Mouse (Mus musculus) heart, postnatal 0 days (tissue): ENCODE data around the gene Arhgap4.

Experiments used
- CTCF ChIP-seq: IDR thresholded peaks from 2 replicates; pipeline ENCODE4 v1.5.1; 2016; ENCODE audit warnings: antibody characterized with exemption, control low read depth, low read depth
- EP300 ChIP-seq: IDR thresholded peaks from 2 replicates; pipeline ENCODE4 v1.6.1; 2016; ENCODE audit warnings: antibody characterized with exemption, low read depth

GRCm38 (mm10) chrX:73881463-73881862, 40.2 kb downstream of the Arhgap4 start:
- TF ChIP-seq CTCF (no peak), EP300 (no peak)
